Mouse (Mus musculus) kidney, embryonic 14.5 days (tissue): ENCODE results near the gene 3110040N11Rik. TPM values are rescaled to one million over a fixed set of nuclear protein-coding genes. Genes with fewer than 3 reads are reported as not detected.
A peak's percentile ranks its signal among the peaks of the same experiment; 100 is the strongest.
"Not testable (repeated sequence)": the region's sequence is repeated elsewhere in the genome, so short reads cannot be mapped to it uniquely, and the experiment has no call there.

Experiments used
- ATAC-seq: fragments of 200-750 bp; cut with Nextera tagmentation; 2 replicates; pipeline ENCODE4 v1.8.0; 2017; ENCODE audit warnings: moderate number of reproducible peaks, mild to moderate bottlenecking, moderate TSS enrichment, moderate library complexity; ENCODE audit not compliant: low FRiP score, low TSS enrichment
- H3K27ac ChIP-seq: fragments of 300-500 bp; sonication (generic); 2 replicates; pipeline ENCODE4 v1.5.1; 2014; ENCODE audit warnings: low read depth, mild to moderate bottlenecking, low read length, moderate library complexity, mixed read lengths
- H3K27me3 ChIP-seq: fragments of 300-500 bp; sonication (generic); 2 replicates; pipeline ENCODE4 v1.6.1; 2014; ENCODE audit warnings: mild to moderate bottlenecking, low read length; ENCODE audit not compliant: control insufficient read depth, insufficient read depth
- H3K36me3 ChIP-seq: fragments of 300-500 bp; sonication (generic); 2 replicates; pipeline ENCODE4 v1.6.1; 2014; ENCODE audit warnings: low read length, mixed read lengths; ENCODE audit not compliant: control insufficient read depth, insufficient read depth
- H3K4me1 ChIP-seq: fragments of 300-500 bp; sonication (generic); 2 replicates; pipeline ENCODE4 v1.6.1; 2014; ENCODE audit warnings: low read length, mixed read lengths; ENCODE audit not compliant: control insufficient read depth, insufficient read depth
- H3K4me2 ChIP-seq: fragments of 300-500 bp; sonication (generic); replicated peaks from 2 replicates; pipeline ENCODE4 v1.6.1; 2014; ENCODE audit warnings: low read depth, mild to moderate bottlenecking, low read length
- H3K4me3 ChIP-seq: fragments of 300-500 bp; sonication (generic); 2 replicates; pipeline ENCODE4 v1.5.1; 2014; ENCODE audit warnings: mild to moderate bottlenecking, low read length
- H3K9ac ChIP-seq: fragments of 300-500 bp; sonication (generic); 2 replicates; pipeline ENCODE4 v1.6.1; 2014; ENCODE audit warnings: low read depth, mild to moderate bottlenecking, low read length, moderate library complexity
- H3K9me3 ChIP-seq: fragments of 300-500 bp; sonication (generic); 2 replicates; pipeline ENCODE4 v1.6.1; 2016; ENCODE audit warnings: low read length; ENCODE audit not compliant: control insufficient read depth
- WGBS: fragments of 180-500 bp; shearing (Covaris S2); extraction: QIAGEN DNeasy Blood & Tissue Kit; methylation state at CpG from one replicate; pipeline ENCODE4 v1.1.7; 2014; 5-methylcytosine and 5-hydroxymethylcytosine counted together
- polyA plus RNA-seq: library from polyadenylated mRNA; unstranded; fragments of >200 nt; fragmentation: Nextera tagmentation; extraction: Ambion mirVana; gene quantifications from 2 replicates; pipeline ENCODE4 v1.2.1, GENCODE M21; 2014

3110040N11Rik gene
- polyA plus RNA-seq = 51.1 and 61.1 TPM in 2 replicates

DNA sequence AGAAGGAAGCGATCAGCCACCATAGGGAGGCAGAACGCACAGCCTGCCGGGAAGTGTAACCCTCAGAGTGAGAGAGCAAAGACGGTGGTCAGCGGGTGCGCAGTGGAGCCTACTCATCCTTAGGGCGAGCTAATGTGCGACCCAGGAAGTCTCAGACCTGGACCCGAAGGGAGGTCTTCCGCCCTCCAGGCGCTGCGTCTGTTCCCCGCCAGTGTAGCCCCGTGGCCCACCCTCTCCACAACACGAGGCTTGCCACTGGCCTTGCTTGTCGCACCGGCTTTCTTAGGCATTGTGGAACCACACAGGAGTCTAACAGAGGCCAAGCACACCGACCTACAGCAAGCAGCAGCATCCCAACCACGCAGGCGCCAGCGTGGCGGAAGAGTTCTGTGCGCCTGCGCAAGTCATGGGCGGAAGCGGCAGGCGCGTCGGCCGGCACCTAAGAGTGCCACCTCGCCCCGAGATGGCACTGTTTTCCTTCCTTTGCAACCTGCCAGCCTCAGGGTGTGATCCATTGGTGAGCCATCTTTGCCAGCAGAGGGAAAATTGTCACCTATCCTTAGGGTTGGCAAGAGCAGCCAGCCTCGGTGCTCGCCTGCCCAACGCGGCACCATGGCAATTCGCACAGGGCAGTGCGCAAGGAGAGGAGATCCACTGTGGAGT, at the start of gene 3110040N11Rik:
TSS of gene 3110040N11Rik (minus strand) at position 384 of the 663 bp plus-strand sequence.
- ATAC-seq = peak; percentile 97
- no peaks in the 10 kb centered on the region for H3K9me3 ChIP-seq
- H3K4me1 ChIP-seq = peaks cover 9% of the 10 kb centered on the region; the same call in 1 of the 2 replicates
- peak within 1 kb of the TSS; percentile 67 for H3K4me3 ChIP-seq
- H3K9ac ChIP-seq = peak within 1 kb of the TSS; percentile 80
- under 1% methylated on average over 38 of the region's 38 CpGs for WGBS
- H3K27me3 ChIP-seq = no peaks in the 10 kb centered on the region
- H3K36me3 ChIP-seq = peaks cover 22% of the 10 kb centered on the region
- peak within 1 kb of the TSS; percentile 99 for H3K27ac ChIP-seq
- H3K4me2 ChIP-seq = peak within 1 kb of the TSS; percentile 83

- H3K4me1 ChIP-seq, ATAC-seq, H3K27ac ChIP-seq, H3K9me3 ChIP-seq, H3K4me3 ChIP-seq, H3K4me2 ChIP-seq, H3K36me3 ChIP-seq, H3K27me3 ChIP-seq, H3K9ac ChIP-seq: not testable (repeated sequence)
- 87% methylated on average over 5 of the region's 5 CpGs for WGBS
These were observed 48.5 kb upstream of the 3110040N11Rik start for GRCm38 (mm10) chr7:81837771-81838170.

DNA sequence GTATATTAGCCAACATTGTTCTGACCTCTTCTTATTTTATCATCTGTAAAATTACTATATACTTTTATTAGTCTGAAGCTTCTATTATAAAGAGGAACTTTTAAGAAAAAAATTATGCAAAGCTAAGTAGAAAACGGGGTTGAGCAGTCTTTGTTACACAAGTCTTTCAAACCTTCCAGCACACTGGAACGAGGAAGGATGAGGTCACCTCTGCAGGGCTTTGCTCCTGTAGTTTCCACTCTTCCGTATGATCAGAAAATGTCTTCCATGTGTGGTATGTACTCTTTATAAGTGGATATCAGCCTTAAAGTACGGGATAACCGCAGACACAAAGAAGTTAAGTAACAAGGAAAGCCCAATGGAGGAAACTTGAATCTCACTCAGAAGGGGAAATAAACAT, 46.2 kb upstream of the 3110040N11Rik start:
- H3K4me1 ChIP-seq = no peaks in the 10 kb centered on the region
- no peak overlapping the region for H3K9ac ChIP-seq
- H3K27me3 ChIP-seq = no peaks in the 10 kb centered on the region
- H3K27ac ChIP-seq = no peak overlapping the region
- H3K36me3 ChIP-seq = no peaks in the 10 kb centered on the region
- ATAC-seq = no peak
- H3K9me3 ChIP-seq = no peaks in the 10 kb centered on the region
- no peak overlapping the region for H3K4me3 ChIP-seq
- WGBS = 91% methylated on average over 5 of the region's 5 CpGs
- no peak overlapping the region for H3K4me2 ChIP-seq

DNA sequence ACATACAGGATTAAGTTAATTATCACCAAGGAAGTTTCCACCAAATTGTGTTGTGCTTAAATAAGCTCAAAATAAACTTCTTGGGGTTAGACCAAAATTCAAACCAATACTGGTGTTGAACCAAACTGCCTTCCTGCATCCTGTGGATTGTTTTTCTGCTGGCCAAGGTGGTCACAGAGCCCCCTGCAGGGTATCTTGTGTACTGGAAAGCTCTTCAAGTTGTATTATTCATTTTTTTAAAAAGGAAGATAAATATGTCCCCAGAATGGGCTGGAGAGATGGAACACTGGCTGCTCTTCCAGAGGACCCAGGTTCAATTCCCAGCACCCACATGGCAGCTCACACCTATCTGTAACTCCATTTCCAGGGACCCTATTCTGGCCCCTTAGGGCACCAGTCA, 45.6 kb upstream of the 3110040N11Rik start:
- Histone ChIP-seq H3K9ac (no peak overlapping the region), H3K4me1 (0 out of 2 replicates have a peak, but pooled peaks cover 4% of the 10 kb centered on the region), H3K36me3 (no peaks in the 10 kb centered on the region), H3K4me2 (no peak overlapping the region), H3K27me3 (no peaks in the 10 kb centered on the region), H3K27ac (no peak overlapping the region), H3K9me3 (no peaks in the 10 kb centered on the region), H3K4me3 (no peak overlapping the region)
- no peak for ATAC-seq

DNA sequence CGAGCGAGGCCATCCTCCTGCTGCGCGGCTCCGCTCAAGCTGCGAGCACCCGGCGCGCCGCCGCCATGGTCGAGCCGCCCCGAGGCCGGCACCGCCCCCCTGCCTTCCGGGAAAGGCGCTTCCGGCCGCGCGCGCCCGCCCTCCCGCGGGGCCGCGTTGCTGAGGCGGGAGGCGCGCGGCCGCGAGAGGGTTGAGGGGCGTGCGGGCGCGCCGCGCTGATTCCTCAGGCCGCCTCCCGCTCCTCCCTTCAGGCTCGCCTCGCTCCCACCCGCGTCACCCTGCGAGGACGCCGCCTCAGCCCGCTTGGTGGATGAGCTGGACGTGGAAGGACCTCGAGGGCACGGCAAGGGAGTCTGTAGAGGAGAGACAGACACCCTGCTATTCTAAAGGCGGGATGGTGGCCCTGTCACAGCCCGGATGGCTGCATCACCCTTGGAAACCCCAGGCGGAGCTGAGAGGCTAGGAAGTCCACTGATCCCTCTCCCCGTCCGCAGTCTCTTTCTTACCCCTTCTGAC, 40.2 kb upstream of the 3110040N11Rik start, which contains the start of gene Btbd1:
TSS of gene Btbd1 (minus strand) at position 53 of the 516 bp plus-strand sequence.
- Histone ChIP-seq H3K4me3 (peak within 1 kb of the TSS; percentile 82), H3K4me1 (peaks cover 32% of the 10 kb centered on the region), H3K36me3 (no peaks in the 10 kb centered on the region; the same call in 1 of the 2 replicates), H3K4me2 (peak within 1 kb of the TSS; percentile 77), H3K9ac (peak within 1 kb of the TSS; percentile 89), H3K27me3 (no peaks in the 10 kb centered on the region), H3K9me3 (no peaks in the 10 kb centered on the region), H3K27ac (peak within 1 kb of the TSS; percentile 92)
- WGBS = 2% methylated on average over 39 of the region's 58 CpGs
- peak; percentile 96 for ATAC-seq

DNA sequence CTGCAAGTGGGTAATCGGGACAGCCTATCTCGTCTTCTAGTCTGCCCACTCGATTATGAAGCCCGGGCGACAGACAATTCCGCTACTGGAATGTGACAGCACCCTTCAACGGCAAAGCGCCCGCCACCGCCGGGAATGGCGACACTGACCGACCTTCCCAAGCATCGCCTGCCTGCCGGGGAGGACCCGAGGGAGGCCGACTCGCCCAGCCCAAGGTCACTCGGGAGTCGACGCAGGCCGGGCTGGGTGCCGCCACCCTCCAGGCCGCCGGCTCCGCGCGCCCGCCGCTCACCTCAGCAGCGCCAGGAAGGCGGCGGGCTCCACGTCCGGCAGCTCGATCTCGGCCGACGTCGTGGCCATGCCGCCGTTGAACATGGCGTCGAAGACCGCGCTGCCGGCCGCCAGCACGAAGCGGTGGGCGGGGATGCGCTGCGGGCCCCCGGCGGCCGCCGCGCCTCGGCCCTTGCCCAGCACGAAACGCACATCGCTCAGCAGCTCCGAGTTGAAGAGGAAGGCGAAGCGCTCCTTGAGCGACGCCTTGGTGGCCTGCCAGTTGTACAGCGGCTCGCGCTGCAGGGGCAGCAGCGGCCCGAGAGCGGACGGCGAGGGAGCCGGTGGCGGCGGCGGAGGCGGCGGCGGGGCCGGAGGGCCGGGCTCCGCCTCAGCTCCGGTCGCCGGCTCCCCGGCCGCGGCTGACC, 39.6 kb upstream of the 3110040N11Rik start:
- WGBS = under 1% methylated on average over 90 of the region's 91 CpGs
- H3K4me2 ChIP-seq = peak overlapping the region; percentile 77
- peak overlapping the region; percentile 89 for H3K9ac ChIP-seq
- ATAC-seq = peak; percentile 82
- no peaks in the 10 kb centered on the region for H3K27me3 ChIP-seq
- H3K4me3 ChIP-seq = peak overlapping the region; percentile 82
- H3K36me3 ChIP-seq = no peaks in the 10 kb centered on the region; the same call in 1 of the 2 replicates
- H3K27ac ChIP-seq = peak overlapping the region; percentile 92
- no peaks in the 10 kb centered on the region for H3K9me3 ChIP-seq
- H3K4me1 ChIP-seq = peaks cover 32% of the 10 kb centered on the region

GRCm38 (mm10) chr7:81827806-81828667, 38.8 kb upstream of the 3110040N11Rik start:
- no peak for ATAC-seq
- no peaks in the 10 kb centered on the region for H3K9me3 ChIP-seq
- peak overlapping the region; percentile 77 for H3K4me2 ChIP-seq
- H3K4me1 ChIP-seq = peaks cover 32% of the 10 kb centered on the region
- peak overlapping the region; percentile 89 for H3K9ac ChIP-seq
- no peaks in the 10 kb centered on the region; the same call in 1 of the 2 replicates for H3K36me3 ChIP-seq
- H3K4me3 ChIP-seq = peak overlapping the region; percentile 82
- H3K27ac ChIP-seq = peak overlapping the region; percentile 92
- no peaks in the 10 kb centered on the region for H3K27me3 ChIP-seq
- 27% methylated on average over 17 of the region's 17 CpGs for WGBS

DNA sequence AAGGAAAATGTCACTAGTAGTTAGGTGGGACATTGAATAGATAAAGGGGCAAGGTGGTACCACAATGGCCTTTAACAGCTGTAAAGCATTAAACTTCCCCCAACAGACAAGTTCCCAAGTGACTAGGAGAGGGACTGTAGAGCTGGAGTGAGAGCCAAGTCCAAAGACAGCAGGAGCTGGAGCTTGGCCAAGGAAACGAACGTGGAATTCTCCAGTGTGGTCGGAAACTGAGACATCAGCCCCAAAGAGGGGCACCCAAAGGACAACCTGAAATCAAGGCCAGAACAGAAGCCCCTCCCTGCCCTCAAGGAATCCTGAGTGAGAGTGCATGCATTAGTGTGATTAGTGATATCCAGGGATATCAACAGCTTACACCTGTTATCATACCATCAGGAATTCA, 36.1 kb upstream of the 3110040N11Rik start:
- H3K4me1 ChIP-seq = peaks cover 32% of the 10 kb centered on the region
- ATAC-seq = no peak
- H3K4me3 ChIP-seq = no peak overlapping the region
- no peak overlapping the region for H3K9ac ChIP-seq
- H3K27ac ChIP-seq = no peak overlapping the region
- H3K4me2 ChIP-seq = no peak overlapping the region; the same call in 1 of the 2 replicates
- H3K9me3 ChIP-seq = no peaks in the 10 kb centered on the region
- H3K27me3 ChIP-seq = no peaks in the 10 kb centered on the region
- no peaks in the 10 kb centered on the region; the same call in 1 of the 2 replicates for H3K36me3 ChIP-seq
- 49% methylated on average over 3 of the region's 3 CpGs for WGBS
